Mouse (Mus musculus): ENCODE measurements around the gene Jmjd1c.

- TF ChIP-seq POLR2A (IDR thresholded peaks at IDR 0.05; ENCODE audit: extremely low read depth, insufficient read depth, low read length) (no peak), CTCF (IDR thresholded peaks at IDR 0.05; ENCODE audit: extremely low read depth, insufficient read depth, low read length) (no peak)
Measured at GRCm38 (mm10) chr10:67226109-67226508, 130.2 kb downstream of the Jmjd1c start.
